Mouse (Mus musculus) mature B cell (primary cell): ENCODE measurements around the gene Ltb4r2.
"Not testable (repeated sequence)": the region's sequence is repeated elsewhere in the genome, so short reads cannot be mapped to it uniquely, and the experiment has no call there.

Source experiments
- in situ Hi-C: fragments of 300-500 bp; cut with MboI; formaldehyde crosslinking; loops from 2 replicates; pipeline ENCODE4 v1.14.3; 2019

The Ltb4r2 gene

DNA sequence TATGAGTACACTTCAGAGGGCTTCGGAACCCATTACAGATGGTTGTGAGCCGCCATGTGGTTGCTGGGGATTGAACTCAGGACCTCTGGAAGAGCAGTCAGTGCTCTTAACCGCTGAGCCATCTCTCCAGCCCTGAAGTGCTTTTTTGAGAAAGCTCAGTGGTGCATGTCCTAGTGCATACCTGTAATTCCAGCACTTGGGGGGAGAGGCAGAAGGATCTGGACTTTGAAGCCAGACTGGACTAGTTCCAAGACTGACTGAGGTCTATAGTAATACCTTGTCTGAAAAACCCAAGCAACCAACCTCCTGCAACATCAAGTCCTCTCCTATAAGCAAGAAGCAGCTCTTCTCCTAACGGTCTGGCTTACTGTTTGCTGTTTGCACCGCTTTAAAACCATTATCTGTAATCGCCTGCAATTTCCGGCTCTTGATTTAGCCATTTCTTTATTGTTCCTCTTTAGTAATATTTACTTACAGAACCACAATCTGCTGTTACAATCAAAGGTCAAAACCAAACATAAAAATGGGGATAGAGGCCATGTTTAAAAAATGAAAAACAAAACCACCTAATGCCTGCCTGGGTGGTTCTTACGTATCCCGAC lies 24.0 kb upstream of the Ltb4r2 start:
- in situ Hi-C loops = no loop called here

GRCm38 (mm10) chr14:55743711-55744110 lies 17.5 kb upstream of the Ltb4r2 start:
- in situ Hi-C loops = loop anchor here (5.0 kb wide), 1 partner anchor 61 kb away; the partner anchor contains the start of gene Tinf2

DNA sequence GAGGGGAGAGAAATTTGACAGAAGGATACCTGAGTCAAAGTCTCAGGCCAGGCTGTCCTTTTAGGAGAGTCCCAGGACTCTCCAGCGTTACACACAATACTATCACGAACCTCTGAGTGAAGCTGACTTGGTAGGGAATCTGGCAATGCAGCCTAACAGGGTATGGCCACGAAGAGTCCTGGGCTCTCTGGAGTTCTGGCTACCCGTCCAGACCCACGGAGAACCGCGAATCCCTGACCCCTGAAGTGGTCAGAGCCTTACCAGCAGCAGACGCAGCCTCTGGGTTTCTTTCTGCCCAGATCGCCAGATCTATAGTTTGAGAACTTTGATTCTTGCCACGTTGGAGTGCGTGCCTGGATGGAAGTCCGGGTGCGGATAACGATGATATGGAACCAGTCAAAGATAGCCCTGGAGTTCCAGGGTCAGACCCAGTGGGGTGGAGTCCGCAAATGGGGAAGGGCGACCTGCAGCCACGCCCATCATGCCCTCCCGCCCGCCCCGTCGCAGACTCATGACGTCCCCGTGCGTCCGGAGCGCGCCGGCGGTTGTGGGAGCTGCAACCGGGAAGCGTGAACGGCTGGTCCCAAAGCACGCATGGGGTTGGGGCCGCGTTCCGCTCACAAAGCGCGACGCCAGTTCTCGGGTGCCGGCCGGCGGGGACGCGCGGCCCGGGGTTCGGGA lies 15.9 kb upstream of the Ltb4r2 start, which contains the start of the genes Dhrs1 and Nop9:
Gene Dhrs1 (minus strand): TSS at position 511 of the 681 bp plus-strand sequence.
Gene Nop9 (plus strand): TSS at position 514 of the 681 bp plus-strand sequence.
- in situ Hi-C loops = no loop called here

GRCm38 (mm10) chr14:55745861-55746237 lies 15.4 kb upstream of the Ltb4r2 start:
- in situ Hi-C loops = no loop called here

- in situ Hi-C loops = no loop called here
Observed at GRCm38 (mm10) chr14:55747051-55747847, 14.0 kb upstream of the Ltb4r2 start.

- in situ Hi-C loops = no loop called here
Observed at GRCm38 (mm10) chr14:55757566-55757965, 3.7 kb upstream of the Ltb4r2 start.

DNA sequence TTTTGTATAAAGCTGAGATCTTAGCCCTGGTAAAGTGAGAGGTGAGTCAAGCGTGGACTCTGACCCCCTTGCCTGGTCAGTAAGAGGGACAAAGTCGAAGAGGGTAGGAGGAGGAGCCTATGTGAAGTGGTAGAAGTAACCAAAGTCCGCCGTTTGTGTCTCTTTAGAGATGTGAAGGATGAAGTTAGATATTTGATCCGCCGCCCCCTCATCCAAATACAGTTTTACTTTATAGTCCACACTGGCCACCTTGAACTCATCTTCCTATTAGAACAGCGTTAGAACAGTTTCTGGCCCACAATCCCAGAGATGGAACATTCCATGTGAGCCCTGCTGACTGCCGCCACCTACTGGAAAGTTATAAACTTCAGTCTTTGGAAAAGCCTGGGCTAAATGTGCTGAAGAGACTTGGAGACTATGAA lies 2.9 kb upstream of the Ltb4r2 start, which contains the start of gene Cideb:
Gene Cideb (minus strand): TSS at position 96 of the 422 bp plus-strand sequence.
- in situ Hi-C loops = no loop called here

- in situ Hi-C loops = not testable (repeated sequence)
Observed at GRCm38 (mm10) chr14:55760156-55760555, 1.1 kb upstream of the Ltb4r2 start.

DNA sequence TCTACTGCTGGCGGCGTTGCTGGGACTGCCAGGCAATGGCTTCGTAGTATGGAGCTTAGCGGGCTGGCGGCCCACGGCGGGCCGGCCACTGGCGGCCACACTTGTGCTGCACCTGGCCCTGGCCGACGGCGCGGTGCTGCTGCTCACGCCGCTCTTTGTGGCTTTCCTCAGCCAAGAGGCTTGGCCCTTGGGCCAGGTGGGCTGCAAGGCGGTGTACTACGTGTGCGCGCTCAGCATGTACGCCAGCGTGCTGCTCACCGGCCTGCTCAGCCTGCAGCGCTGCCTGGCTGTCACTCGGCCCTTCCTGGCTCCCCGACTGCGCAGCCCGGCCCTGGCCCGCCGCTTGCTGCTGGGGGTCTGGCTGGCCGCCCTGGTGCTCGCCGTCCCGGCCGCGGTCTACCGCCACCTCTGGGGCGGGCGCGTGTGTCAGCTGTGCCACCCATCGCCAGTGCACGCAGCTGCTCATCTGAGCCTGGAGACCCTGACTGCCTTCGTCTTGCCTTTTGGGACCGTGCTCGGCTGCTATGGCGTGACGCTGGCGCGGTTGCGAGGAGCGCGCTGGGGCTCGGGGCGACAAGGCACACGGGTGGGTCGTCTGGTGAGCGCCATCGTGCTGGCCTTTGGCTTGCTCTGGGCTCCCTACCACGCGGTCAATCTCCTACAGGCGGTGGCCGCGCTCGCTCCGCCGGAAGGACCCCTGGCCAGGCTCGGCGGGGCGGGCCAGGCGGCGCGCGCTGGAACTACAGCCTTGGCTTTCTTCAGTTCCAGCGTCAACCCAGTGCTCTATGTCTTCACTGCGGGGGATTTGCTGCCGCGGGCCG lies 983 bp downstream of the Ltb4r2 start:
- in situ Hi-C loops = no loop called here

GRCm38 (mm10) chr14:55763166-55763565 lies 1.9 kb downstream of the Ltb4r2 start:
- in situ Hi-C loops = no loop called here

DNA sequence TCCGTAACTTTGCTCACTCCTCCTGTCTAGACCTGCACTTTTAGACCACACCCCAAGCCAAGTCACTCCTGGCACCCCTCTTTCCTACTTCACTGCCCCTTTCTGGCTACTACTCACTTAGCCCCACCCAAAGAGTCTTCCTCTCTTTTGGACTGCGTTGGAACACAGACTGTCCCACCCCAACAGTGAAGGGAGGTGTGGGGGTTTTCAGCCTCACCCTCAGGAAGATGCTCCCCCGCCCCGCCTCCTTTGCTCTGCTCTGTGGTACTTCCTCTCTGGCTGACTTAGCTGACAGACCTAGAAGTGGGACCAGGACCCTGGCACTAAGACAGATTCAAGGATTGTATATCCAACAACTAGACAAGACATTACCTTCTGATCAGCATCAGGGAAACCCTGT lies 4.5 kb downstream of the Ltb4r2 start, which contains the start of gene Ltb4r1:
Gene Ltb4r1 (plus strand): TSS at position 267 of the 400 bp plus-strand sequence.
- in situ Hi-C loops = no loop called here

DNA sequence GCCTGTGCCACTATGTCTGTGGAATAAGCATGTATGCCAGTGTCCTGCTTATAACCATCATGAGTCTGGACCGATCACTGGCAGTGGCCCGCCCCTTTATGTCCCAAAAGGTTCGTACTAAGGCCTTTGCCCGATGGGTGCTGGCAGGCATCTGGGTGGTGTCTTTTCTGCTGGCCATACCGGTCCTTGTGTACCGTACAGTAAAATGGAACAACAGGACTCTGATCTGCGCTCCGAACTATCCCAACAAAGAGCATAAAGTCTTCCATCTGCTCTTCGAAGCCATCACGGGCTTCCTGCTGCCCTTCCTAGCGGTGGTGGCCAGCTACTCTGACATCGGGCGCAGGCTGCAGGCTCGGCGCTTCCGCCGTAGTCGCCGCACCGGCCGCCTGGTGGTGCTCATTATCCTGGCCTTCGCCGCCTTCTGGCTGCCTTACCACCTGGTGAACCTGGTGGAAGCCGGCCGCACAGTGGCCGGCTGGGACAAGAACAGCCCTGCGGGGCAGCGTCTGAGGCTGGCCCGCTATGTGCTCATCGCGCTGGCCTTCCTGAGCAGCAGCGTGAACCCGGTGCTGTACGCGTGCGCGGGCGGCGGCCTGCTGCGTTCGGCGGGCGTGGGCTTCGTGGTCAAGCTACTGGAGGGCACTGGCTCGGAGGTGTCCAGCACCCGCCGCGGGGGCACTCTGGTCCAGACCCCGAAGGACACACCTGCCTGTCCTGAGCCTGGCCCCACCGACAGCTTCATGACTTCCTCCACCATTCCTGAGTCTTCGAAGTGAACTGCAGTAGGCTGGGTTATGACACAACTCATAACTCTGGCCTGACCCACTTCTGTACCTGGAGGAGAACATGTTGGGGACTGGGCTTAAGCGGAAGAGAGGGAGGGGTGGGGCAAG lies 6.5 kb downstream of the Ltb4r2 start:
- in situ Hi-C loops = no loop called here

DNA sequence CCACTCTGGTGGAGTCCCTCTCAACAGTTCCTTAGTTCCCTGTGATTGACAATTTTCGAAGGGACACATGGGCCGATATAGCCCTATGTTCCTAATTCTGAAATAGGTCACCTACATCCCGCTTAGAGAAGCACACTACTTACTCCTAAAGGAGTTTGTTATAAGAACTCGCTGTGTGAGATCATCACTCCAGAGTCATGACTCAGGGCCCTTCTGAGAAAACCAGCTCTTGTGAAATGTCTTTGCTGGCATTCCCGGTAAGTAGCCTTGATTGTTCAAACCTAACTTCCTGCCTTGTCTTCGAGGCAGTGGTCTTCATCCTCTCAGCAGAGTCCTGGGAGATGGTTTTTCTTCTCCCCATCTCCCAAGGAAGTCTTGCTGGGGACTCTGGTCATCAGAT lies 7.3 kb downstream of the Ltb4r2 start:
- in situ Hi-C loops = no loop called here

GRCm38 (mm10) chr14:55769087-55769703 lies 8.0 kb downstream of the Ltb4r2 start:
- in situ Hi-C loops = no loop called here

DNA sequence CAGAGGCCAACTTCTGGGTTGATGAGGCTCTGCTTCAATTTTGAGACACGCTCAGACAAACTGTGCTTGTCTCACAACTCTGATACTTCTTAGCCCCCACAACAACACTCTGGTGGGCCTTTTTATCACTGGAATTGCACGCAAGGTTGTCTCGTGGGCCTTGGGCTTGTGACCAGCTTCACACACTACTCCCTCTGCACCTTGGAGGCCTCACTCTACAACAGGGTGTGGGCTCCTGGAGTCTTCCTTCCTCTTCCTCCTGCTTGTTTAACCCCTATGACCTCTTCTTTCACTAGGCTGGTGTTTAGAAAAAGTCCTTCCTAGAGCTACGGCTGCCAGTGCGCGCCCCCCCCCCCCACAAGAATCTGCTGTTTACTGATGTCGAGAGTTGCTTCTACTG lies 15.5 kb downstream of the Ltb4r2 start:
- in situ Hi-C loops = no loop called here

- in situ Hi-C loops = no loop called here
Observed at GRCm38 (mm10) chr14:55777176-55777575, 15.9 kb downstream of the Ltb4r2 start.

DNA sequence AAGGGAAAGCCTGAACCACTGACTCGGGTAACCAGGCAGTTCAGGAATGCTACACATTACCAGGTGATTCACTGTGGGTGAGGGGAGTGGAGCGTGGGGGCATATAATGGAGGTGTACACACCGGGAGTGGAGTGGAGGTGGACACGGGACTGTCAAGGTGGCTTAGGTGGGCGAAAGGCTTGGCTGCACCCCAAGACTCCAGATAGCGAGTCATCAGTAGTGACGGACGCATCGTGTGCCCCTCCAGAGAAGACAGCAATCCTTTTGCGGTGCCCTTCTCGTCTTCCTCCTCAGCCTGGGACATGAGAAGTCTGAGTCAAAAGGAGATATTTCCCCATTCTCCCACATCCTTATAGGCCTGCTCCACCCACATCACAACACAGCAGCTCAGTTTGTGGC lies 16.6 kb downstream of the Ltb4r2 start:
- in situ Hi-C loops = no loop called here

GRCm38 (mm10) chr14:55778686-55779085 lies 17.5 kb downstream of the Ltb4r2 start:
- in situ Hi-C loops = no loop called here

DNA sequence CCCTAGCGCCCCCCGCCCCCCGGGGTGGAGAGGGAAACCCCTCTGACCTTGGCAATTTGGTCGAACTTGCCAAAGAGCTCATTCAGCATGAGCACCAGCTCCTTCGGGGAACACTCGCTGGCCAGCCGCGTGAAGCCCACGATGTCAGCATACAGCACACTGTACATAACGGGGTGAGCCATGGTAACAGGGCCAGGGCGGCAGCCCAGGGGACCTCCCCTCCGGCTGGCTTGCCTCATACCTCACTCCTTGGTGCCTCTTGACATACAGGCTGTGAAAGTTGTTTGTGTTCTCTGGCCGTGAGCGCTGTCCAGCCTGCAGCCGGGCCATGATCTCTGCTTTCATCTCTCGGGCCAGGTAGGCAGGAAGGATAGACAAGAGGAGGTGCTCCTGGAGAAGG lies 18.4 kb downstream of the Ltb4r2 start:
- in situ Hi-C loops = no loop called here

DNA sequence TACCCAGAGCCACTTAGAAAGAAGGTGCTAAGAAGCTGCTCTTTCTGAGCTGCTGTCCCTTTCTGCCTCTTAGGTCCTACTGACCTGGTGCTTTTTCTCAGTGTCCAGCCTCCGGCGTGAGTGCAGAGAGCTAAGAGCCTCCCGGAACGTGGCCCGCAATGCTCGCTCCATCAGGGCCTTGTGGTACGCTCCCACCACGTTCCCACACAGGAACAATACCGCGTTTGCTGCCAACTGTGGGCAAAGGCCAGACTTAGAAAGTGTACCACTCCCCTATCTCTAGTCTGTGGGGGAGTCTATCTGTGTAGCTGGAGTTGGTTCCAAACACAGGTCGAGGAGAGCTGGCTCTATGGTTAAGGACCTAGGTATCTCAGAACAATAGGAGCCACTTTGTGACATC lies 19.5 kb downstream of the Ltb4r2 start:
- in situ Hi-C loops = no loop called here
